Mouse (Mus musculus) neural tube, postnatal 0 days (tissue): Measurements from ENCODE around the gene Car4. TPM values are rescaled to one million over a fixed set of nuclear protein-coding genes. Genes with fewer than 3 reads are reported as not detected.

ENCODE experiments used
- polyA plus RNA-seq: library from polyadenylated mRNA; unstranded; fragments of >200 nt; fragmentation: Nextera tagmentation; extraction: Ambion mirVana; gene quantifications from 2 replicates; pipeline ENCODE4 v1.2.1, GENCODE M21; 2015

The Car4 gene
- polyA plus RNA-seq, result 12.7 and 14.5 TPM in 2 replicates

GRCm38 (mm10) chr11:84957591-84958270 is at the start of gene Car4:
TSS of gene Car4 (plus strand) at chr11:84957786.

GRCm38 (mm10) chr11:84916053-84916702 is 41.4 kb upstream of the Car4 start, which contains the start of gene Znhit3:
TSS of gene Znhit3 (minus strand) at chr11:84916366.

Other genes with a start within 250 kb of the Car4 start
- gene Mrm1, start 138.3 kb upstream of the Car4 start, polyA plus RNA-seq, result 20.9 and 23.6 TPM in 2 replicates
- 19.4 and 20.6 TPM in 2 replicates for gene Dhrs11, start 128.8 kb upstream of the Car4 start, polyA plus RNA-seq
- 67.8 and 73.0 TPM in 2 replicates for gene Ggnbp2, start 87.0 kb upstream of the Car4 start, polyA plus RNA-seq
- gene Myo19, start 77.6 kb upstream of the Car4 start, polyA plus RNA-seq, result 4.5 and 5.4 TPM in 2 replicates
- gene Pigw, start 77.5 kb upstream of the Car4 start, polyA plus RNA-seq, result 1.9 and 2.3 TPM in 2 replicates
- 90.8 and 93.5 TPM in 2 replicates for gene Znhit3, start 41.4 kb upstream of the Car4 start, polyA plus RNA-seq
- gene Usp32, start 182.4 kb downstream of the Car4 start, polyA plus RNA-seq, result 10.4 and 10.6 TPM in 2 replicates
- gene 1700125H20Rik, start 212.6 kb downstream of the Car4 start, polyA plus RNA-seq, result 1.3 and 1.6 TPM in 2 replicates